Mouse (Mus musculus): ENCODE results near the gene Gskip. TPM values are rescaled to one million over a fixed set of nuclear protein-coding genes. Genes with fewer than 3 reads are reported as not detected.

Gene Gskip
- polyA plus RNA-seq (2012; rRNA removed) (4.2 and 5.1 TPM in 2 replicates), polyA plus RNA-seq (2014; fragmentation: Nextera tagmentation; extraction: Ambion mirVana) (12.0 and 13.7 TPM in 2 replicates)

DNA sequence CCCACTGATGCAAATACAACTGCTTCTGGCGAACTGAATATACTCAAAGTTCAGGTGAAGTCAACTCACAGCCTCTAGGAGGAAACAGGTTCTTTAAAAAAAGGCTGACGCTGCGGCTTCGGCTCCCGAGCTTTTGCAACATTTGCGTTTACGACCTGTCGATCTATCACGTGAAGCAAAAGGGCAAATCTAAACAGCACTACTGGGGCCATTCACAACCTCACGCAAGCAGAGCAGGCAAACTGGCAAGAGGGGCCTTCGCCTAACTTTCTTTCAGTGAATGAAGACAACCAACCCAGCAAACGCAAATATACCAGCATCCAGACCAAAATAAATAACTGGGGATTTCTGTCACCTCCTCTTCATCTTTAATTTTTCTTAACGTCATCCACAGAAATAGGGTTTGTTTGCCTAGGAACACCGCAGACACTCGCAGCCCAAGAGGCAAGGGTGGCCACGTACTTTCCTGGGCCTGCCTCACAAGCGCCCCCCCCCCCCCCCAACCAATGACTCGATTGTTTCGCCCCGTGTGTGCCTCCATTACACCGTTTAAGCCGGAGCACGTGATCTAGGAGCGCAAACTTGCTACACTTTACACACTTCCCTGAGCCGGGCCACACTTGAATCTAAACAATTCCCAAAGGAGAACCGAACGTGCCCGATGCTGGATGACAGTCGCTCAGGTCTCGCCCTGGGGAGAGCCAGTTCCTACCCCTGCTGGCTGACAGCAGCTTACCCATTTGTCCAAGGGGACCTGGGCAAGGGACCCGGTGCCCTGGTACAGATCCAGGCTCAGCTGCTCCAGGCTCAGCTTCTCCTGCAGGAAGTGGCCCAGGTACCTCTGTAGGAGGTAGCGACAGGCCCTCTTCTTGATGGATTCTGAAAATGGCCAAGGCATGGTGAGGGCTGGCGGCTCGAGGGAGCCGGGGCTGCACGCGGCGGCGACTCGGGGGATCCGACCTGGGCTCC, at the start of gene Gskip:
TSS of gene Gskip (plus strand) at position 897 of the 969 bp plus-strand sequence.
- H3K27ac ChIP-seq, result peak within 1 kb of the TSS; percentile 83
- under 1% methylated on average over 40 of the region's 41 CpGs for WGBS (ENCODE audit: insufficient replicate concordance)
- TF ChIP-seq EP300 (IDR thresholded peaks at IDR 0.05; ENCODE audit: low read depth) (no peak), CTCF (IDR thresholded peaks at IDR 0.05; ENCODE audit: low read depth) (no peak)
- H3K4me3 ChIP-seq (ENCODE audit: insufficient read depth in 1 of 2, low read depth in 2 of 2, low read length in 2 of 2), result peak within 1 kb of the TSS; percentile 80 to 85
- H3K4me1 ChIP-seq (replicated peaks; ENCODE audit: control insufficient read depth in 2 of 2, insufficient read depth in 2 of 2, low read length in 1 of 2), result peaks cover 15 to 25% of the 10 kb centered on the region in 2 experiments
- H3K4me2 ChIP-seq (ENCODE audit: low read depth), result peak within 1 kb of the TSS; percentile 86
- DNase-seq (ENCODE audit: low read depth in 3 of 3, low spot score in 3 of 3) (peak; percentile 59 to 68 (median 60)), ATAC-seq (ENCODE audit: insufficient read depth) (peak; percentile 42)
- H3K9ac ChIP-seq (replicated peaks), result peak within 1 kb of the TSS; percentile 88
- H3K27me3 ChIP-seq (ENCODE audit: control insufficient read depth, insufficient read depth, low read length), result no peaks in the 10 kb centered on the region
- no peaks in the 10 kb centered on the region; the same call in 1 of the 2 replicates for H3K36me3 ChIP-seq (replicated peaks; ENCODE audit: control insufficient read depth, insufficient read depth, low read depth)
- H3K9me3 ChIP-seq (ENCODE audit: control insufficient read depth, low read length), result no peaks in the 10 kb centered on the region

DNA sequence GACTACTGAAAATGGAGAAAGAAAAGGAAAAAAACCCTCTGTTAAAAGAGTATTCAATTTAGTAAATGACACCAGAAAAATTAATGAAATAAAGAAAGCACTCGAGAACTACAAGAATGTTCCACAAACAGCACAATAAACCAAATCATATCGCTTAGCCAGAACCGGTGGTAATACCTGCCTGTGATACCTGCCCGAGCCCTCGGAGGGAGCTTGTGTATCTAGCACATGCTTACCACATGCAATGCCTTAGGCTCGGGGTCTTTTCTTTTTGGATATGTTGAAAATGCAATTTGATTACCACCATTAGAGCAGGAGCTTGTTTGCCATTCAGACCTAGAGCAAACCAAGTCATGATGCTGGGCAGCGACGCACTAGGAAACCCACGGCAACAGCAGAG, 48.1 kb upstream of the Gskip start:
- TF ChIP-seq EP300 (IDR thresholded peaks at IDR 0.05; ENCODE audit: low read depth), result no peak
- TF ChIP-seq CTCF (IDR thresholded peaks at IDR 0.05; ENCODE audit: low read depth), result no peak
- H3K4me2 ChIP-seq (ENCODE audit: low read depth), result no peak overlapping the region
- H3K4me3 ChIP-seq (ENCODE audit: insufficient read depth in 1 of 2, low read depth in 2 of 2, low read length in 2 of 2), result no peak overlapping the region
- no peak overlapping the region for H3K27ac ChIP-seq
- H3K9ac ChIP-seq (replicated peaks), result no peak overlapping the region
- 86% methylated on average over 9 of the region's 9 CpGs for WGBS (ENCODE audit: insufficient replicate concordance)
- ATAC-seq (ENCODE audit: insufficient read depth) (no peak), DNase-seq (ENCODE audit: low read depth in 3 of 3, low spot score in 3 of 3) (no peak)
- H3K9me3 ChIP-seq (ENCODE audit: control insufficient read depth, low read length), result no peaks in the 10 kb centered on the region
- H3K27me3 ChIP-seq (ENCODE audit: control insufficient read depth, insufficient read depth, low read length), result no peaks in the 10 kb centered on the region
- no peaks in the 10 kb centered on the region for H3K4me1 ChIP-seq (replicated peaks; ENCODE audit: control insufficient read depth in 2 of 2, insufficient read depth in 2 of 2, low read length in 1 of 2)
- H3K36me3 ChIP-seq (replicated peaks; ENCODE audit: control insufficient read depth, insufficient read depth, low read depth), result peaks cover 77% of the 10 kb centered on the region

DNA sequence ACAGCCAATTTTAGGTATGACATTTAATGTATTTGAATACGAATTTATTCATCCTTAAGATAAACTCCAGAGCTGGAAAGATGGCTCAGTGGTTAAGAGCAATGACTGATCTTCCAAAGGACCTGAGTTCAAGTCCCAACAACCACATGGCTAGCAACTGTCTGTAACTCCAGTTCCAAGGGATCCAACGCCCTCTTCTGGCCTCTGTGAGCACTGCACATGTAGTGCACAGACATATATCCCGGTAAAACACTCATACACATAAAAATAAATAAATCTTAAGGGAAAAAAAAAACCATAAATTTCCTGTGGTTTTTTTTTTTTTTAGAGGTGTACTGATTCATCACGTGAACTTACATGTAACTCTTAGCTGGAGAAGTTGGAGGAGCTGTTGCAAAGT, 47.1 kb upstream of the Gskip start:
- Histone ChIP-seq H3K27me3 (ENCODE audit: control insufficient read depth, insufficient read depth, low read length) (no peaks in the 10 kb centered on the region), H3K4me3 (ENCODE audit: insufficient read depth in 1 of 2, low read depth in 2 of 2, low read length in 2 of 2) (no peak overlapping the region), H3K4me1 (replicated peaks; ENCODE audit: control insufficient read depth in 2 of 2, insufficient read depth in 2 of 2, low read length in 1 of 2) (no peaks in the 10 kb centered on the region), H3K36me3 (replicated peaks; ENCODE audit: control insufficient read depth, insufficient read depth, low read depth) (peaks cover 87% of the 10 kb centered on the region), H3K9me3 (ENCODE audit: control insufficient read depth, low read length) (no peaks in the 10 kb centered on the region), H3K9ac (replicated peaks) (no peak overlapping the region), H3K4me2 (ENCODE audit: low read depth) (no peak overlapping the region), H3K27ac (no peak overlapping the region)
- no peak for DNase-seq (ENCODE audit: low read depth in 3 of 3, low spot score in 3 of 3)
- TF ChIP-seq EP300 (IDR thresholded peaks at IDR 0.05; ENCODE audit: low read depth), result no peak
- peak; percentile 32; the same call in 1 of the 2 replicates for TF ChIP-seq CTCF (IDR thresholded peaks at IDR 0.05; ENCODE audit: low read depth)
- WGBS (ENCODE audit: insufficient replicate concordance), result 64% methylated on average over 4 of the region's 4 CpGs
- no peak for ATAC-seq (ENCODE audit: insufficient read depth)

DNA sequence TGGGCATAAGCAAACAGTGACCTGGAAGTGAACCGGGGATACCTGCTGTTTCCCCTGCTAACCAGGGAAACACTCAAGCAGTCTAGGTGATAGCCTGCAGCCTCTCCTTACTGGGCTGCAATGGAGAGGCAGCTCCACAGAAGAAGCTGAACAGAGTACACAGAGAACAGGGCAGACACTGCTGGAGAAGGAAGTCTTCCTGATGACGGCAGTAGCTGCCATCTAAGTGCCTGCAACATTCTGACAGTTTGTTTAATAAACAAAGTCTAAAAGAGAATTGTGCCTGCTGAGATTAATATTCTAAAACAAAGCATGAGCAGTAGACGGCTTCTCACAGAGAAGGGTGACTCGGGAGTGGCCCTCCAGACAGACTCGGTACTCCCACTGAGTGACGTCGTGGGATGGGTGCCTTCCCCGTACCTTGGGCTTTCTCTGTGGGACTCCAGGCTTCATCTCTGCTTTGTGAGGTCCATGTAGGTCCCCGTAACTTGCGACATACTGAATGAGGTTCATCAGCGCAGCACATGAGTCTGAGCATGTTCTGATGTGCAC, 41.8 kb upstream of the Gskip start:
- no peaks in the 10 kb centered on the region for H3K9me3 ChIP-seq (ENCODE audit: control insufficient read depth, low read length)
- H3K9ac ChIP-seq (replicated peaks), result no peak overlapping the region
- 86% methylated on average over 11 of the region's 11 CpGs for WGBS (ENCODE audit: insufficient replicate concordance)
- no peak for TF ChIP-seq EP300 (IDR thresholded peaks at IDR 0.05; ENCODE audit: low read depth)
- TF ChIP-seq CTCF (IDR thresholded peaks at IDR 0.05; ENCODE audit: low read depth), result no peak
- H3K4me3 ChIP-seq (ENCODE audit: insufficient read depth in 1 of 2, low read depth in 2 of 2, low read length in 2 of 2), result no peak overlapping the region
- H3K36me3 ChIP-seq (replicated peaks; ENCODE audit: control insufficient read depth, insufficient read depth, low read depth), result peaks cover 91% of the 10 kb centered on the region
- H3K4me1 ChIP-seq (replicated peaks; ENCODE audit: control insufficient read depth in 2 of 2, insufficient read depth in 2 of 2, low read length in 1 of 2), result no peaks in the 10 kb centered on the region
- no peaks in the 10 kb centered on the region for H3K27me3 ChIP-seq (ENCODE audit: control insufficient read depth, insufficient read depth, low read length)
- no peak for ATAC-seq (ENCODE audit: insufficient read depth)
- no peak overlapping the region for H3K27ac ChIP-seq
- DNase-seq (ENCODE audit: low read depth in 3 of 3, low spot score in 3 of 3), result no peak
- no peak overlapping the region for H3K4me2 ChIP-seq (ENCODE audit: low read depth)

DNA sequence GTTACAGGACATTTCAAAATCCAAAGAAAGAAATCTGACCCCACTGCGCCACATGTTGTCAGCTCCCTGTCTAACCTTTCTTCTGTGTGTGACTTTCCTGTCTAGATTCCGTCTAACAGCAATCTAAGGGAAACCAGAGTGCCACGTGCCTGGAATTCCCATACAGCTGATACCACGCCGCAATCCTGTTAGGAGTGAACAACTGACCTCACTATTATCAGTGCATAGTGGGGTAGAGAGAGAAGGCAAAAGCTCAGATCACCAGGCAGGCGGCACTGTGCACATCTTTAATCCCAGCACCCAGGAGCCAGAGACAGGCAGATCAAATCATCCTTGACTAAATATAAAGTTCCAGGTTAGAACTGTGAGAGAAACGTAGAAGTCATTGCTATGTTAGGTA, 28.8 kb upstream of the Gskip start:
- WGBS (ENCODE audit: insufficient replicate concordance), result 88% methylated on average over 7 of the region's 7 CpGs
- no peak for ATAC-seq (ENCODE audit: insufficient read depth)
- TF ChIP-seq CTCF (IDR thresholded peaks at IDR 0.05; ENCODE audit: low read depth) (no peak), EP300 (IDR thresholded peaks at IDR 0.05; ENCODE audit: low read depth) (no peak)

More for the DNA sequence above, 28.8 kb upstream of the Gskip start:
- no peak overlapping the region for H3K9ac ChIP-seq (replicated peaks)
- no peaks in the 10 kb centered on the region for H3K4me1 ChIP-seq (replicated peaks; ENCODE audit: control insufficient read depth in 2 of 2, insufficient read depth in 2 of 2, low read length in 1 of 2)
- H3K4me2 ChIP-seq (ENCODE audit: low read depth), result no peak overlapping the region
- no peak overlapping the region for H3K4me3 ChIP-seq (ENCODE audit: insufficient read depth in 1 of 2, low read depth in 2 of 2, low read length in 2 of 2)
- no peak for DNase-seq (ENCODE audit: low read depth in 3 of 3, low spot score in 3 of 3)
- H3K27ac ChIP-seq, result no peak overlapping the region
- H3K9me3 ChIP-seq (ENCODE audit: control insufficient read depth, low read length), result no peaks in the 10 kb centered on the region
- H3K27me3 ChIP-seq (ENCODE audit: control insufficient read depth, insufficient read depth, low read length), result no peaks in the 10 kb centered on the region
- H3K36me3 ChIP-seq (replicated peaks; ENCODE audit: control insufficient read depth, insufficient read depth, low read depth), result peaks cover 75% of the 10 kb centered on the region

All from liver, embryonic 14.5 days (tissue).